Mouse (Mus musculus) ES-E14 (cell line): Measurements from ENCODE around the gene Rfc2. TPM values are rescaled to one million over a fixed set of nuclear protein-coding genes. Genes with fewer than 3 reads are reported as not detected.

Experiments used
- DNase-seq: peaks from one replicate; pipeline ENCODE4 v3.0.0-alpha.2; 2013; ENCODE audit warnings: low read depth, low spot score
- H3K27ac ChIP-seq: 2 replicates; pipeline ENCODE4 v1.5.1; 2012; ENCODE audit warnings: low read depth, mild to moderate bottlenecking, low read length, moderate library complexity, mixed read lengths; ENCODE audit not compliant: poor library complexity, insufficient read depth, severe bottlenecking
- H3K36me3 ChIP-seq: 2 replicates; pipeline ENCODE4 v1.6.1; 2012; ENCODE audit warnings: mild to moderate bottlenecking, low read length, moderate library complexity, mixed read lengths; ENCODE audit not compliant: control insufficient read depth, poor library complexity, insufficient read depth, severe bottlenecking
- H3K4me1 ChIP-seq, 2 experiments: fragments of 150-350 bp in 1 of 2; sonication (generic) in 1 of 2; 2 replicates each; pipeline ENCODE4 v1.6.1; 2012; ENCODE audit warnings: low read length in 2 of 2, mild to moderate bottlenecking in 1 of 2, mixed read lengths in 1 of 2; ENCODE audit not compliant: control insufficient read depth in 2 of 2, insufficient read depth in 2 of 2, poor library complexity in 1 of 2
- H3K4me3 ChIP-seq, 2 experiments: fragments of 150-350 bp in 1 of 2; sonication (generic) in 1 of 2; 2 replicates each; pipeline ENCODE4 v1.5.1; 2012; ENCODE audit warnings: low read length in 2 of 2, low read depth in 1 of 2, mild to moderate bottlenecking in 1 of 2, mixed read lengths in 1 of 2; ENCODE audit not compliant: insufficient read depth in 1 of 2, poor library complexity in 1 of 2, severe bottlenecking in 1 of 2
- H3K9ac ChIP-seq: 2 replicates; pipeline ENCODE4 v1.6.1; 2012; ENCODE audit warnings: low read depth, mild to moderate bottlenecking, low read length, mixed read lengths; ENCODE audit not compliant: poor library complexity, insufficient read depth, severe bottlenecking
- H3K9me3 ChIP-seq: fragments of 150-350 bp; sonication (generic); 2 replicates; pipeline ENCODE4 v1.6.1; 2012; ENCODE audit warnings: low read depth, mild to moderate bottlenecking, low read length; ENCODE audit not compliant: control insufficient read depth, insufficient read depth
- CHD2 ChIP-seq: IDR thresholded peaks from 2 replicates; pipeline ENCODE4 v1.6.1; 2014; ENCODE audit warnings: mild to moderate bottlenecking, low read depth, low read length, inconsistent platforms
- HCFC1 ChIP-seq: IDR thresholded peaks from 2 replicates; pipeline ENCODE4 v1.6.1; 2012; ENCODE audit warnings: low read length, inconsistent platforms, borderline replicate concordance; ENCODE audit not compliant: insufficient read depth
- MAFK ChIP-seq: IDR thresholded peaks from 2 replicates; pipeline ENCODE4 v1.6.1; 2014; ENCODE audit warnings: mild to moderate bottlenecking, low read depth, low read length, inconsistent platforms; ENCODE audit not compliant: insufficient read depth
- ZC3H11A ChIP-seq: IDR thresholded peaks from 2 replicates; pipeline ENCODE4 v1.6.1; 2012; ENCODE audit warnings: low read depth, mild to moderate bottlenecking, inconsistent platforms, low read length, borderline replicate concordance
- ZNF384 ChIP-seq: IDR thresholded peaks from 2 replicates; pipeline ENCODE4 v1.6.1; 2012; ENCODE audit warnings: low read depth, low read length, inconsistent platforms
- in situ Hi-C, 2 experiments: fragments of 600-800 bp; cut with MboI; formaldehyde crosslinking; loops; one replicate each; pipeline ENCODE4 v1.15.1; 2025; ENCODE audit warnings: low sequenced_read_pairs in 2 of 2, inconsistent platforms in 1 of 2; ENCODE audit not compliant: unreplicated experiment in 2 of 2
- total RNA-seq: library from RNA; depleted of rRNA; stranded (reverse); fragments of 300-350 nt; gene quantifications from 2 replicates; pipeline ENCODE4 v1.2.3, GENCODE M21; 2012

The Rfc2 gene
- total RNA-seq, 1 experiment = 168 TPM

GRCm38 (mm10) chr5:134582221-134582907, 1.2 kb downstream of the Rfc2 start:
- peaks cover 0 to 2% of the 10 kb centered on the region in 2 experiments; a peak in 1 of 4 replicates for H3K4me1 ChIP-seq
- in situ Hi-C loops = no loop called here
- H3K9me3 ChIP-seq = no peaks in the 10 kb centered on the region
- DNase-seq = peak; percentile 96
- peaks cover 6% of the 10 kb centered on the region for H3K36me3 ChIP-seq
- H3K27ac ChIP-seq = no peak overlapping the region; the same call in 1 of the 2 replicates
- H3K9ac ChIP-seq = peak overlapping the region; percentile 99
- peak overlapping the region; percentile 96 to 99 for H3K4me3 ChIP-seq
- TF ChIP-seq ZNF384 (no peak), MAFK (no peak), ZC3H11A (no peak), HCFC1 (no peak), CHD2 (no peak)

DNA sequence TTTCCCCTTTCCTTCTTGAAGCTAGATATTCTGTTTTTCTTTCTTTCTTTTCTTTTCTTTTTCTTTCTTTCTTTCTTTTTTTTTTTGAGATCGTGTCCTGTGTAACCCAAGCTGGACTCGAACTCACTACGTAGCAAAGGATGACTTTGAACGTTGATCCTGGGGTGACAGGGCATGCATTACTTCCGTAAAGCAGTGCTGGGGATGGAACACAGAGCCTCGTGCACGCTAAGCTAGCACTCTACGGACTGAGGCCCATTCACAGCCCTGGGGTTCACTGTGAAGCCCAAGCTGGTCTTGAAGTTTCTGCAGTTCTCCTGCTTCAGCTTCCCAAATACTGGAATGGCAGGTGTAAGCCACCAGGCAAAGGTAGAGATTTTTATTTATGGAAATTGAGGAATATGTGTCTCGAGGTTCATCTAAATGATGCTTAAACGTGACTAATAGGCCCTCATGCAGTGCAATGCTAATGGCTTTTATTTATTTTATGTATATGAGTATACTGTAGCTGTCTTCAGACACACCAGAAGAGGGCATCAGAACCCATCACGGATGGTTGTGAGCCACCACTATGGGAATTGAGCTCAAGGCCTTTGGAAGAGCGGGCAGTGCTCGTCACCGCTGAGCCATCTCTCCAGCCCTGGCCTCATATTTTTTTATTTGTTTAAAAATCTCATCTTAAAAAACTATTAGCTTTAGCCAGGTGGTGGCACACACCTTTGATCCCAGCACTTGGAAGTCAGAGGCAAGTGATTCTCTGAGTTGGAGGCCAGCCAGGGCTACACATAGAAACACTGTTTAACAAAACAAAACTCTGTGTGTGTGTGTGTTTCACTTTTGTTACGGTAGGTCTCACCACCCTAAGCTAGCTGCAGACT, 2.1 kb downstream of the Rfc2 start:
- in situ Hi-C loops = no loop called here
- H3K27ac ChIP-seq = no peak overlapping the region

DNA sequence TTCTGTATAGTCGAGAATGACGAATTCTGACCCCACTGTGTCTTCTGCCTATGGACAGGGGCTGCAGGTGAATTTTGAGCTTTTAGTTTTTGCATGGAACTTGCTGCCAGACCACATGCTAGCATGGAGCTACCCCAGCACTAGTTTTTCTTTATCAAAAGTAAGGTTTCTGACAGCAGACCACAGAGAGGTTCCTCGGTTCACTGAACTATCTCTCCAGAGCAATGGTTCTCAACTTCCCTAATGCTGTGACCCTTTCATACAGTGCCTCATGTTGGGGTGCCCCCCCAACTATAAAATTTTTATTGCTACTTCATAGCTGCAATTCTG, 2.7 kb downstream of the Rfc2 start:
- TF ChIP-seq HCFC1 = no peak
- TF ChIP-seq ZC3H11A = no peak
- in situ Hi-C loops = no loop called here
- Histone ChIP-seq H3K27ac (no peak overlapping the region), H3K9me3 (no peaks in the 10 kb centered on the region), H3K36me3 (peaks cover 11% of the 10 kb centered on the region), H3K4me1 (peaks cover 0 to 4% of the 10 kb centered on the region in 2 experiments; a peak in 1 of 4 replicates), H3K9ac (peak overlapping the region; percentile 57; the same call in 1 of the 2 replicates), H3K4me3 (no peak overlapping the region; a peak in 1 of 4 replicates)
- no peak for DNase-seq

More for the DNA sequence above, 2.1 kb downstream of the Rfc2 start:
- peak overlapping the region; percentile 99 for H3K9ac ChIP-seq
- H3K4me3 ChIP-seq = peak overlapping the region; percentile 96 to 99
- no peak for DNase-seq
- H3K9me3 ChIP-seq = no peaks in the 10 kb centered on the region
- H3K36me3 ChIP-seq = peaks cover 7% of the 10 kb centered on the region
- TF ChIP-seq HCFC1 (no peak), ZNF384 (no peak), MAFK (no peak), ZC3H11A (no peak), CHD2 (no peak)
- peaks cover 0 to 2% of the 10 kb centered on the region in 2 experiments; a peak in 1 of 4 replicates for H3K4me1 ChIP-seq

DNA sequence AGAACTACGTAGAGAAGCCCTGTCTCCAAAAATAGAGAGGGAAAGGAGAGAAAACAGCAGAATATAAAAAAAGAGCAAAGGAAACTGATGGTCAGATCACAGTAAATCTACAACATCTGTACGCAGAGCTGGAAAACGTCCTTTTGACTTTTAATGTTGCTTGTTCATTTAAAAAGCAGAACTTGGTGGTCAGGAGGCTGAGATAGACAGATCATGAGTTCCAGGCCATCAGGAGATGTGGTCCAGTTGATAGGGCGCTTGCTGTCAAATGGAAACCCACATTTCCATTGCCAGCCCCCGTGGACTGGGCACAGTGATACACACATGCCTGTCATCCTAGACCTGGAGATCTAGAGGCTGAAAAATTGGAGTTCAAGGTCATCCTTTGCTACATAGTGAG, 3.6 kb downstream of the Rfc2 start:
- Histone ChIP-seq H3K9me3 (no peaks in the 10 kb centered on the region), H3K27ac (no peak overlapping the region), H3K4me3 (no peak overlapping the region), H3K4me1 (peaks cover 0 to 8% of the 10 kb centered on the region in 2 experiments; a peak in 2 of 4 replicates), H3K9ac (no peak overlapping the region), H3K36me3 (peaks cover 15% of the 10 kb centered on the region)
- in situ Hi-C loops = no loop called here
- TF ChIP-seq ZC3H11A (no peak), HCFC1 (no peak), ZNF384 (no peak), MAFK (no peak), CHD2 (no peak)
- DNase-seq = no peak
